Mouse (Mus musculus): Measurements from ENCODE around the gene C130060K24Rik. TPM values are rescaled to one million over a fixed set of nuclear protein-coding genes. Genes with fewer than 3 reads are reported as not detected.

The C130060K24Rik gene
- polyA plus RNA-seq, 1 experiment, result not detected

DNA sequence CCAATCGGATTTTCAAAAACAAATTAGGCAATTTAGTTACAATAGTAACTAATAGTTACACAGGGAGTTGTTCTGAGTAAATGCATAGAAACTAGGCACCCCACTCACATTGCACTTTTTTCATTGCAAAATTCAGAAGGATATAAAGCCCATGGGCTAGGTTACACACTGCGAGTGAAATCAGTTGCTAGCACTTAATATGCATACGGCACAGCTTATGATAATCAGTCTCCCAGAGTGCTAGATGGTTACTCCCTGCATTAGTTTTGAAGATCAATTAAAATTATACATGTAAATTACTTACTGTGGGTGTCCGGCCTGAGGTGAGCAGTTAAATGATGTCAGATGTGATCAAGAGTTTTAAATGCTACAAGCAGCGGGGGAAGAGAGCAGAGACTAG lies 89.4 kb downstream of the C130060K24Rik start:
- WGBS, result 96% methylated on average over 5 of the region's 5 CpGs
- H3K36me3 ChIP-seq (ENCODE audit: control insufficient read depth, insufficient read depth, low read length), result no peaks in the 10 kb centered on the region
- H3K4me1 ChIP-seq (replicated peaks; ENCODE audit: control insufficient read depth, insufficient read depth, low read length), result no peaks in the 10 kb centered on the region
- H3K27me3 ChIP-seq (ENCODE audit: control insufficient read depth, insufficient read depth, low read length), result no peaks in the 10 kb centered on the region
- H3K4me3 ChIP-seq (ENCODE audit: control insufficient read depth, insufficient read depth, low read length), result no peak overlapping the region
- no peak for DNase-seq
- no peak overlapping the region for H3K27ac ChIP-seq (ENCODE audit: control insufficient read depth, insufficient read depth, low read length)
- TF ChIP-seq CTCF (IDR thresholded peaks at IDR 0.05; ENCODE audit: borderline replicate concordance, control insufficient read depth, extremely low read depth, insufficient read depth, low read length, poor library complexity) (no peak), POLR2A (IDR thresholded peaks at IDR 0.05; ENCODE audit: control insufficient read depth, extremely low read depth, insufficient read depth, low read length, poor library complexity) (no peak)

DNA sequence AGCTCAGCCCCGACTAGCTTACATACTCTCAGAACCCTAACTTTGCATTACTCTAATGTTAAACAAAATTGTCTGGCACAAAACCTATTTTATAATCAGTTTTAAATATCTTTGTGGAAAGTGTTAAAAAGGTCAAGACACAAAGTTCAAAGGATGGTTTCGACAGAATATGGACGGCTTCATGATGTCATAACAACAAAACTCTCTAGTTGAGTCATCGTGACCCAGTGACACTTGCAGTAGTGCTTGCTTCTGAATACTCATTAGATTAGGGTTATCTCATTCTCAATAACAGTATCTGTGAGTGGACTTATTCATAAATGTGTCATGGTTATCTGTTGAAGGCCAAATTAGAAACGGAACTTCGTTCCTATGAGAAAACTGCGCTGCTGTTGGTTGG lies 91.5 kb downstream of the C130060K24Rik start:
- H3K4me1 ChIP-seq (replicated peaks; ENCODE audit: control insufficient read depth, insufficient read depth, low read length), result no peaks in the 10 kb centered on the region
- TF ChIP-seq POLR2A (IDR thresholded peaks at IDR 0.05; ENCODE audit: control insufficient read depth, extremely low read depth, insufficient read depth, low read length, poor library complexity), result no peak
- TF ChIP-seq CTCF (IDR thresholded peaks at IDR 0.05; ENCODE audit: borderline replicate concordance, control insufficient read depth, extremely low read depth, insufficient read depth, low read length, poor library complexity), result no peak
- DNase-seq, result no peak

DNA sequence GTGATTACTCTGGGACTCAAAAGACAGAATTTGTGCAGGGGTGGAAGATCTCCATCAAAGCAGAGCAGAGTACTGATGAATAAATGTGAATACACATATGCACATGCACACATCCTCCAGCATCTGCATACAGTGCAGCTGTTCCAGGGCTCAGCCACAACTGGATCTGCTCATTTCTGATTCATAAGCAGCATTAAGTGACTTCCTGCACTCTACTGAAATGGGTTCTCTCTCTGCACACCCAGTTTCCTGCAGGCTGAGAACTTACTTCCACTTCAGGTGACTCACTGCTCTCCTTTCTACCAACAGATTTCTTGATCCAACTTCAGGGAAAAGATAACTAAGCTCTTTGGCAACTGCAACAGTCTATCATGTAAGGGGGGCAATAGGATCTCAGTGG lies 117.9 kb downstream of the C130060K24Rik start:
- TF ChIP-seq POLR2A (IDR thresholded peaks at IDR 0.05; ENCODE audit: control insufficient read depth, extremely low read depth, insufficient read depth, low read length, poor library complexity) (no peak), CTCF (IDR thresholded peaks at IDR 0.05; ENCODE audit: borderline replicate concordance, control insufficient read depth, extremely low read depth, insufficient read depth, low read length, poor library complexity) (no peak)
- H3K36me3 ChIP-seq (ENCODE audit: control insufficient read depth, insufficient read depth, low read length), result no peaks in the 10 kb centered on the region
- H3K4me3 ChIP-seq (ENCODE audit: control insufficient read depth, insufficient read depth, low read length), result no peak overlapping the region
- H3K27ac ChIP-seq (ENCODE audit: control insufficient read depth, insufficient read depth, low read length), result no peak overlapping the region
- DNase-seq, result no peak
- no peaks in the 10 kb centered on the region for H3K27me3 ChIP-seq (ENCODE audit: control insufficient read depth, insufficient read depth, low read length)
- no peaks in the 10 kb centered on the region for H3K4me1 ChIP-seq (replicated peaks; ENCODE audit: control insufficient read depth, insufficient read depth, low read length)

More for the DNA sequence above, 91.5 kb downstream of the C130060K24Rik start:
- no peak overlapping the region for H3K27ac ChIP-seq (ENCODE audit: control insufficient read depth, insufficient read depth, low read length)
- H3K36me3 ChIP-seq (ENCODE audit: control insufficient read depth, insufficient read depth, low read length), result no peaks in the 10 kb centered on the region
- no peak overlapping the region for H3K4me3 ChIP-seq (ENCODE audit: control insufficient read depth, insufficient read depth, low read length)
- WGBS, result 97% methylated on average over 7 of the region's 7 CpGs
- H3K27me3 ChIP-seq (ENCODE audit: control insufficient read depth, insufficient read depth, low read length), result no peaks in the 10 kb centered on the region

Other genes starting within 250 kb of the C130060K24Rik start
- 2.1 and 4.2 TPM in 2 replicates for gene Hpgds, start 236.2 kb upstream of the C130060K24Rik start, polyA plus RNA-seq (2012; rRNA removed)
- gene Tnip3, start 144.2 kb downstream of the C130060K24Rik start, polyA plus RNA-seq (2012; rRNA removed), result 0.88 and 1.8 TPM in 2 replicates

All from thymus, adult 2 months (tissue).